Mouse (Mus musculus): ENCODE measurements at regions not wholly inside any gene's neighbourhood (a gene's known extent, or its start where the extent isn't known, plus 50 kb on each side); places are given as distances from the start of the nearest gene placed in this dataset.

GRCm38 (mm10) chr14:64511300-64511699, 407.2 kb downstream of the Prss52 start:
- intact Hi-C loops (cut with DNase I) = no loop called here
- no peak for DNase-seq

- intact Hi-C loops (cut with DNase I) = no loop called here
- DNase-seq = no peak
These were observed 408.6 kb downstream of the Prss52 start for GRCm38 (mm10) chr14:64512726-64513125.

- DNase-seq = no peak
- intact Hi-C loops (cut with DNase I) = no loop called here
These were observed 413.6 kb downstream of the Prss52 start for GRCm38 (mm10) chr14:64517584-64518195.

GRCm38 (mm10) chr14:64524641-64525040, 420.6 kb downstream of the Prss52 start:
- DNase-seq = no peak
- intact Hi-C loops (cut with DNase I) = no loop called here

GRCm38 (mm10) chr14:64525302-64526078, 421.4 kb downstream of the Prss52 start:
- no peak for DNase-seq
- intact Hi-C loops (cut with DNase I) = no loop called here

- intact Hi-C loops (cut with DNase I) = no loop called here
- DNase-seq = no peak
These were observed 426.5 kb downstream of the Prss52 start for GRCm38 (mm10) chr14:64530541-64530940.

- no peak for DNase-seq
- intact Hi-C loops (cut with DNase I) = no loop called here
These were observed 427.3 kb downstream of the Prss52 start for GRCm38 (mm10) chr14:64531221-64531949.

GRCm38 (mm10) chr14:64532351-64532750, 428.3 kb downstream of the Prss52 start:
- DNase-seq = no peak
- intact Hi-C loops (cut with DNase I) = no loop called here

GRCm38 (mm10) chr14:64533591-64534151, 429.6 kb downstream of the Prss52 start:
- DNase-seq = no peak
- intact Hi-C loops (cut with DNase I) = no loop called here

- no peak for DNase-seq
- intact Hi-C loops (cut with DNase I) = no loop called here
These were observed 430.1 kb downstream of the Prss52 start for GRCm38 (mm10) chr14:64534194-64534593.

- no peak for DNase-seq
- intact Hi-C loops (cut with DNase I) = no loop called here
These were observed 435.4 kb downstream of the Prss52 start for GRCm38 (mm10) chr14:64539436-64539835.

- no peak for DNase-seq
- intact Hi-C loops (cut with DNase I) = no loop called here
These were observed 441.0 kb downstream of the Prss52 start for GRCm38 (mm10) chr14:64545056-64545455.

GRCm38 (mm10) chr14:64546787-64547186, 442.7 kb downstream of the Prss52 start:
- intact Hi-C loops (cut with DNase I) = no loop called here
- DNase-seq = peak; percentile 61 to 72

- intact Hi-C loops (cut with DNase I) = no loop called here
- DNase-seq = no peak
These were observed 448.9 kb downstream of the Prss52 start for GRCm38 (mm10) chr14:64552951-64553350.

GRCm38 (mm10) chr14:64556042-64556441, 452.0 kb downstream of the Prss52 start:
- DNase-seq = no peak
- intact Hi-C loops (cut with DNase I) = no loop called here

- no peak for DNase-seq
- intact Hi-C loops (cut with DNase I) = no loop called here
These were observed 453.4 kb downstream of the Prss52 start for GRCm38 (mm10) chr14:64557453-64557852.

- peak; percentile 10 to 61 for DNase-seq
- intact Hi-C loops (cut with DNase I) = no loop called here
These were observed 464.6 kb downstream of the Prss52 start for GRCm38 (mm10) chr14:64568689-64569088.

GRCm38 (mm10) chr14:64570951-64571350, 466.9 kb downstream of the Prss52 start:
- intact Hi-C loops (cut with DNase I) = no loop called here
- DNase-seq = no peak

- DNase-seq = no peak
- intact Hi-C loops (cut with DNase I) = no loop called here
These were observed 468.7 kb downstream of the Prss52 start for GRCm38 (mm10) chr14:64572756-64573155.

- DNase-seq = no peak
- intact Hi-C loops (cut with DNase I) = no loop called here
These were observed 469.7 kb downstream of the Prss52 start for GRCm38 (mm10) chr14:64573773-64574172.

- intact Hi-C loops (cut with DNase I) = no loop called here
- DNase-seq = no peak
These were observed 470.2 kb downstream of the Prss52 start for GRCm38 (mm10) chr14:64574277-64574676.

Measured in heart, postnatal 14 days (tissue).